Mouse (Mus musculus) heart, embryonic 10.5 days (tissue): ENCODE data around the gene Trit1. TPM values are rescaled to one million over a fixed set of nuclear protein-coding genes. Genes with fewer than 3 reads are reported as not detected.
"Not testable (repeated sequence)": the region's sequence is repeated elsewhere in the genome, so short reads cannot be mapped to it uniquely, and the experiment has no call there.

Source experiments
- DNase-seq: peaks from one replicate; pipeline ENCODE4 v3.0.0-alpha.2; 2017; ENCODE audit warnings: low spot score
- H3K27ac ChIP-seq: fragments of 300-500 bp; sonication (generic); 2 replicates; pipeline ENCODE4 v1.5.1; 2016; ENCODE audit warnings: mild to moderate bottlenecking
- H3K27me3 ChIP-seq: fragments of 300-500 bp; sonication (generic); 2 replicates; pipeline ENCODE4 v1.6.1; 2016; ENCODE audit warnings: mild to moderate bottlenecking; ENCODE audit not compliant: poor library complexity, insufficient read depth, severe bottlenecking
- H3K36me3 ChIP-seq: fragments of 300-500 bp; sonication (generic); 2 replicates; pipeline ENCODE4 v1.6.1; 2016; ENCODE audit warnings: mild to moderate bottlenecking, moderate library complexity
- H3K4me1 ChIP-seq: fragments of 300-500 bp; sonication (generic); 2 replicates; pipeline ENCODE4 v1.6.1; 2016; ENCODE audit warnings: mild to moderate bottlenecking
- H3K4me3 ChIP-seq: fragments of 300-500 bp; sonication (generic); 2 replicates; pipeline ENCODE4 v1.5.1; 2016; ENCODE audit warnings: mild to moderate bottlenecking, moderate library complexity
- H3K9me3 ChIP-seq: fragments of 300-500 bp; sonication (generic); 2 replicates; pipeline ENCODE4 v1.6.1; 2016; ENCODE audit warnings: mild to moderate bottlenecking, moderate library complexity
- WGBS: fragments of 180-500 bp; shearing (Covaris S2); methylation state at CpG from one replicate; pipeline ENCODE4 v1.1.7; 2016; 5-methylcytosine and 5-hydroxymethylcytosine counted together
- polyA plus RNA-seq: library from polyadenylated mRNA; unstranded; fragments of >200 nt; fragmentation: Nextera tagmentation; extraction: Ambion mirVana; gene quantifications from 2 replicates; pipeline ENCODE4 v1.2.1, GENCODE M21; 2016

The Trit1 gene
- polyA plus RNA-seq, 1 experiment from 2014 or later: 18.3 TPM

- Histone ChIP-seq H3K4me3 (no peak overlapping the region), H3K36me3 (no peaks in the 10 kb centered on the region; the same call in 1 of the 2 replicates), H3K9me3 (no peaks in the 10 kb centered on the region), H3K4me1 (peaks cover 42% of the 10 kb centered on the region), H3K27me3 (peaks cover 36% of the 10 kb centered on the region), H3K27ac (no peak overlapping the region)
- no peak for DNase-seq
- WGBS: 45% methylated on average over 17 of the region's 17 CpGs
Observed at GRCm38 (mm10) chr4:123000617-123001342, 15.6 kb upstream of the Trit1 start.

GRCm38 (mm10) chr4:123005054-123005966 lies 11.1 kb upstream of the Trit1 start:
- peak overlapping the region; percentile 56 for H3K27ac ChIP-seq
- no peaks in the 10 kb centered on the region for H3K9me3 ChIP-seq
- WGBS: 25% methylated on average over 15 of the region's 15 CpGs
- H3K27me3 ChIP-seq: peaks cover 5% of the 10 kb centered on the region; the same call in 1 of the 2 replicates
- peak overlapping the region; percentile 18; the same call in 1 of the 2 replicates for H3K4me3 ChIP-seq
- no peaks in the 10 kb centered on the region; the same call in 1 of the 2 replicates for H3K36me3 ChIP-seq
- no peak for DNase-seq
- peaks cover 19% of the 10 kb centered on the region for H3K4me1 ChIP-seq

GRCm38 (mm10) chr4:123012501-123012900 lies 3.9 kb upstream of the Trit1 start:
- DNase-seq, H3K36me3 ChIP-seq, H3K27me3 ChIP-seq, H3K27ac ChIP-seq, H3K9me3 ChIP-seq, H3K4me3 ChIP-seq: not testable (repeated sequence)
- WGBS: 85% methylated on average over 4 of the region's 4 CpGs
- H3K4me1 ChIP-seq: peaks cover 18% of the 10 kb centered on the region

- H3K36me3 ChIP-seq: no peaks in the 10 kb centered on the region
- no peaks in the 10 kb centered on the region for H3K27me3 ChIP-seq
- no peak overlapping the region for H3K27ac ChIP-seq
- DNase-seq: no peak
- H3K4me3 ChIP-seq: no peak overlapping the region
- H3K9me3 ChIP-seq: no peaks in the 10 kb centered on the region
- WGBS: 69% methylated on average over 5 of the region's 5 CpGs
- H3K4me1 ChIP-seq: peaks cover 27% of the 10 kb centered on the region
Observed at GRCm38 (mm10) chr4:123013346-123013945, 3.0 kb upstream of the Trit1 start.

- Histone ChIP-seq H3K9me3 (no peaks in the 10 kb centered on the region), H3K36me3 (peaks cover 3% of the 10 kb centered on the region; the same call in 1 of the 2 replicates), H3K27me3 (no peaks in the 10 kb centered on the region), H3K4me3 (no peak overlapping the region), H3K27ac (no peak overlapping the region), H3K4me1 (peaks cover 32% of the 10 kb centered on the region)
- no peak for DNase-seq
- WGBS: 68% methylated on average over 3 of the region's 3 CpGs
Observed at GRCm38 (mm10) chr4:123013949-123014406, 2.4 kb upstream of the Trit1 start.

GRCm38 (mm10) chr4:123014501-123015282 lies 1.7 kb upstream of the Trit1 start:
- H3K36me3 ChIP-seq: peaks cover 6% of the 10 kb centered on the region
- no peak overlapping the region for H3K4me3 ChIP-seq
- DNase-seq: no peak
- peaks cover 35% of the 10 kb centered on the region for H3K4me1 ChIP-seq
- H3K9me3 ChIP-seq: no peaks in the 10 kb centered on the region
- WGBS: 33% methylated on average over 7 of the region's 7 CpGs
- no peak overlapping the region for H3K27ac ChIP-seq
- no peaks in the 10 kb centered on the region for H3K27me3 ChIP-seq

DNA sequence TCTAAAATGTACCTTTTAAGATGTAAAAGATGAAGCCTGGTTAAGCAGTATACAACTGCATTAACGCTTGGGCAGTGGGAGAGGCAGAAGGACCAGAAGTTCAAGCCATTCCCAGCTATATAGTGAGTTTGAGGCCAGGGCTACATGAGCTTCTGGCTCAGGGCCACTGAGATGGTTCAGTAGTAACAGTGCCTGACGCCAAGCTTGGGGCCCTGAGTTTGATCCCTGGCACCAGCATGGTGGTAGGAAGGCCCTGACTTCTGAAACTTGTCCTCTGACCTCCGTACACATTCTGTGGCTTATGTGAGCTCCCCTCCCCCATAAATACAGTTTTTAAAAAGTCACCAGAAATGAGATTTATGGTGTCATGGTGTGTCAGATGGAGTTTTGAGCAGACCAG lies 5.2 kb downstream of the Trit1 start:
- 95% methylated on average over 3 of the region's 3 CpGs for WGBS
- peaks cover 40% of the 10 kb centered on the region for H3K36me3 ChIP-seq
- no peak overlapping the region for H3K27ac ChIP-seq
- H3K27me3 ChIP-seq: no peaks in the 10 kb centered on the region
- no peaks in the 10 kb centered on the region for H3K9me3 ChIP-seq
- no peak overlapping the region for H3K4me3 ChIP-seq
- H3K4me1 ChIP-seq: peaks cover 23% of the 10 kb centered on the region
- DNase-seq: no peak

DNA sequence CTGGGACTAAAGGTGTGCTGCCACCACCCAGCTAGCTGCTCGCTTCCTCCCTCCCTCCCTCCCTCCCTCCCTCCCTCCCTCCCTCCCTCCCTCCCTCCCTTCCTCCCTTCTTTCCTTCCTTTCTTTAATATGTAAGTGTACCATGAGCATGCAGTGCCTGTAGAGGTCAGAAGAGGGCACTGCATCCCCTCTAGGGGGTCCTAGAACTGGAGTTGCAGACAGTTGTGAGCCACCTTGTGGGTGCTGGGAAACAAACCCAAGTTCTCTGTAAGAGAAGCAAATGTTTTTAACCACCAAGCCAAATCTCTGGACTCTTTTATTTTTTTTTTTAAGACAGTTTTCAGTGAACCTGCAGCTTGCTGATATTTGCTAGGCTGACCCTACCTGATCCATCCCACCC lies 6.5 kb downstream of the Trit1 start:
- Histone ChIP-seq H3K9me3 (no peaks in the 10 kb centered on the region), H3K27me3 (no peaks in the 10 kb centered on the region), H3K27ac (no peak overlapping the region), H3K4me1 (peaks cover 14% of the 10 kb centered on the region), H3K36me3 (peaks cover 52% of the 10 kb centered on the region), H3K4me3 (no peak overlapping the region)
- no peak for DNase-seq
- 100% methylated on average over 1 of the region's 1 CpGs for WGBS

- H3K27me3 ChIP-seq: no peaks in the 10 kb centered on the region
- no peak for DNase-seq
- peaks cover 54% of the 10 kb centered on the region for H3K36me3 ChIP-seq
- no peaks in the 10 kb centered on the region for H3K4me1 ChIP-seq
- 76% methylated on average over 2 of the region's 2 CpGs for WGBS
- no peaks in the 10 kb centered on the region for H3K9me3 ChIP-seq
- H3K4me3 ChIP-seq: no peak overlapping the region
- no peak overlapping the region for H3K27ac ChIP-seq
Observed at GRCm38 (mm10) chr4:123025418-123025817, 9.0 kb downstream of the Trit1 start.

DNA sequence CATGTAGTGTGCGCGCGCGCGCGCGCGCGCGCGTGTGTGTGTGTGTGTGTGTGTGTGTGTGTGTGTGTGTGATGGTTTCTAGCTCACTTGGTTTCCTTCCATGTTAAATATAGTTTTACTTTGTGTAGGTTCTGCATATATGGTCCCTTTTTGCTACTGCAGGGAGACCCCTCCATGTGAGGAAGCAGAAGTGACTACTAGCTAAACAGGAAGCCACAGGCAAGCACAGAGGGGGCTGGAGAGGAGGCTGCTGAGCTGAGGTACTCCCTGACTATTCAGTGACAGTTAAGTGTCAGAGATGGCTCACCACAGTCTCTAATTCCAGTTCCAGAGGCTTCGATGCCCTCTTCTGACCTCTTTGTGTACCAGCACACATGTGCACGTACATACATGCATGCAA lies 9.8 kb downstream of the Trit1 start:
- Histone ChIP-seq H3K9me3 (no peaks in the 10 kb centered on the region), H3K4me1 (no peaks in the 10 kb centered on the region), H3K27me3 (no peaks in the 10 kb centered on the region), H3K36me3 (peaks cover 61% of the 10 kb centered on the region), H3K27ac (no peak overlapping the region), H3K4me3 (no peak overlapping the region)
- no peak for DNase-seq
- WGBS: 95% methylated on average over 13 of the region's 13 CpGs

DNA sequence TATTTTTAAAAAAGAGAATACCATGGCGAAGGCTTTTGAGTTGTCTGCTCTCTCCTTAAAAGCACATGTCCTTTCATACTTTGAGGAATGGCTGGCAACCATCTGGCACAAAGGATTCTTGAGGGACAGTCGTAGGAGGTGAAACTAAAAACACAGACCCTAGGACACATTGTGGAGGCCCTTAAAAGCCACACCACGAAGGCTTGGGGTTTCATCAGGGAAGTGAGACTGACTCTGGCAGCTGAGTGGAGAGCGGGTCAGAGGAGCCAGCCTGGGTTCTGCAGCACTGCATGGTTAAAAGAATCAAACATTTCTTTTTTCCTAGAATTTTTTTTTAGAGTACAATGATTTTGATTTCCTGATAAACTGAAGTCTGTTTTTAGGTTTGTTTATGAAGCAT lies 10.2 kb downstream of the Trit1 start:
- Histone ChIP-seq H3K4me1 (no peaks in the 10 kb centered on the region), H3K36me3 (peaks cover 63% of the 10 kb centered on the region), H3K27ac (no peak overlapping the region), H3K27me3 (no peaks in the 10 kb centered on the region), H3K4me3 (no peak overlapping the region), H3K9me3 (no peaks in the 10 kb centered on the region)
- DNase-seq: no peak
- 80% methylated on average over 4 of the region's 4 CpGs for WGBS

DNA sequence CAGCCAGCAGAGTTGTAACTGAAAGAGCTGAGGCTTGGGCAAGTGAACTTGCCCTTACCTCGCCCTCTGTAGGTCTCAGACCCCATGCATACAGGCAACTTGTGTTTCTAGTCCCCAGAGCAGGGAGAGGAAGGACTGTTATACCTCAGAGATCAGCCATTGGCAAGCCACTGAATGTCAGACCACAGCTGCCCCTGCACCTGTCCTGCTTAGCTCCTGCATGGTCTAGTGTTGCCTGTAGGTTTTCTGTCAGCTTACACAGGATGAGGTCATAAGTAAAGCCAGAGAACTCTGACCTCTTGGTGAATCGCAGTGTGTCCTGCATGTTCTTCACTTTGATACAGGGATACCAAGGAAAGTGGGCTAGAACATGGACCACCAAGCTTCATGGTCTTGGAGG lies 18.4 kb downstream of the Trit1 start:
- WGBS: 85% methylated on average over 2 of the region's 2 CpGs
- DNase-seq: no peak

More for the DNA sequence above, 18.4 kb downstream of the Trit1 start:
- peaks cover 21% of the 10 kb centered on the region; the same call in 1 of the 2 replicates for H3K4me1 ChIP-seq
- no peak overlapping the region for H3K27ac ChIP-seq
- H3K9me3 ChIP-seq: no peaks in the 10 kb centered on the region
- no peak overlapping the region for H3K4me3 ChIP-seq
- no peaks in the 10 kb centered on the region for H3K27me3 ChIP-seq
- peaks cover 41% of the 10 kb centered on the region for H3K36me3 ChIP-seq
